Mouse (Mus musculus) erythroblast, embryonic 14.5 days (primary cell): ENCODE measurements around the gene Uhrf1bp1.

Experiments used
- GATA1 ChIP-seq: IDR thresholded peaks from 2 replicates; pipeline ENCODE4 v1.6.1; 2012; ENCODE audit warnings: low read length, inconsistent platforms, mixed read lengths
- TAL1 ChIP-seq: IDR thresholded peaks from 3 replicates; pipeline ENCODE4 v1.6.1; 2012; ENCODE audit warnings: low read length, inconsistent platforms, mixed read lengths

DNA sequence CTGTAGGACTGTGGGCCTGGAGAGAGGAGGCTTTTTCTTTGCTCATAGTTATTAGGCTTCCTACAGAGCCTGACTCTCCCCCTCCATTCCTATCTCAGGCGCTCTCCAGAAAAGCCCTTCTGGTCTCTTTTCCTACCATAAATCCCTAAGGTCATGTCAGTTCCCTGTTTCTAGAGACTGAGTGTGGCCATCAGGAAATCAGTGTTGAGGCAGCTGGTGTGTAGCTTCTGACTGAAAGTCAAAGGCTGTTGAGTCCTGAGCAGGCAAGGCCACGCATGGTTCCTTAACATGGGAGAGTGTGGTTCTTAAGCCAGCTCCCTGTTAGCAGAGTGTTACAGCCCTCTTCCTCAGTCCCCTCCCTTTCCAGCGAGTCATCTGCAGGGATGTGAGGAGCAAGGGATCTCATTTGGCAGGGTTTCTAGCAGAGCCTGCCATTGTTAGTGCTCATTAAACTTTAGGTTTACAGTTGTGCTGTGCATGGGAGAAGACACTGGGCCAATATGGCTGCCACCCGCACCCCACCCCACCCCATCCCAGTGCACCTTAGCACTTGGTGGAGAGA is 80.9 kb downstream of the Uhrf1bp1 start:
- TF ChIP-seq TAL1 = no peak
- TF ChIP-seq GATA1 = no peak
